Mouse (Mus musculus): ENCODE measurements around the gene Thap4. TPM values are rescaled to one million over a fixed set of nuclear protein-coding genes. Genes with fewer than 3 reads are reported as not detected.

Thap4 gene
- total RNA-seq, 2 experiments from 2014 or later, result 6.1 to 15.0 TPM

- no peak for ATAC-seq (replicated peaks; ENCODE audit: low FRiP score, poor library complexity, severe bottlenecking)
Measured at GRCm38 (mm10) chr1:93656325-93657024, 98.2 kb downstream of the Thap4 start.

GRCm38 (mm10) chr1:93654798-93655197 is 99.9 kb downstream of the Thap4 start:
- ATAC-seq (replicated peaks; ENCODE audit: low FRiP score, poor library complexity, severe bottlenecking), result no peak

- no peak for ATAC-seq (replicated peaks; ENCODE audit: low FRiP score, poor library complexity, severe bottlenecking)
Measured at GRCm38 (mm10) chr1:93654275-93654674, 100.4 kb downstream of the Thap4 start.

Other genes starting within 250 kb of the Thap4 start
- gene Farp2, start 242.8 kb downstream of the Thap4 start, total RNA-seq (2015; ENCODE audit: low replicate concordance), result not detected in 2 replicates
- 0.09 and 0.14 TPM in 2 replicates for gene Farp2, start 242.8 kb downstream of the Thap4 start, total RNA-seq (2017; ENCODE audit: low replicate concordance)
- gene Stk25, start 96.2 kb downstream of the Thap4 start, total RNA-seq (2015; ENCODE audit: low replicate concordance), result 6.0 and 9.8 TPM in 2 replicates
- gene Stk25, start 96.2 kb downstream of the Thap4 start, total RNA-seq (2017; ENCODE audit: low replicate concordance), result 7.9 and 14.8 TPM in 2 replicates
- not detected in 2 replicates for gene Bok, start 69.2 kb downstream of the Thap4 start, total RNA-seq (2015; ENCODE audit: low replicate concordance)
- gene Bok, start 69.2 kb downstream of the Thap4 start, total RNA-seq (2017; ENCODE audit: low replicate concordance), result not detected in 2 replicates
- gene Atg4b, start 3.4 kb downstream of the Thap4 start, total RNA-seq (2015; ENCODE audit: low replicate concordance), result 12.3 and 20.7 TPM in 2 replicates
- gene Atg4b, start 3.4 kb downstream of the Thap4 start, total RNA-seq (2017; ENCODE audit: low replicate concordance), result 20.8 and 21.0 TPM in 2 replicates
- 41.9 and 43.5 TPM in 2 replicates for gene Dtymk, start 47.1 kb upstream of the Thap4 start, total RNA-seq (2015; ENCODE audit: low replicate concordance)
- gene Dtymk, start 47.1 kb upstream of the Thap4 start, total RNA-seq (2017; ENCODE audit: low replicate concordance), result 33.8 and 74.4 TPM in 2 replicates
- gene Ing5, start 49.1 kb upstream of the Thap4 start, total RNA-seq (2015; ENCODE audit: low replicate concordance), result 2.9 and 4.4 TPM in 2 replicates
- gene Ing5, start 49.1 kb upstream of the Thap4 start, total RNA-seq (2017; ENCODE audit: low replicate concordance), result 7.5 and 11.7 TPM in 2 replicates
- gene D2hgdh, start 70.0 kb upstream of the Thap4 start, total RNA-seq (2015; ENCODE audit: low replicate concordance), result 7.9 and 12.5 TPM in 2 replicates
- 11.8 and 13.6 TPM in 2 replicates for gene D2hgdh, start 70.0 kb upstream of the Thap4 start, total RNA-seq (2017; ENCODE audit: low replicate concordance)
- not detected in 2 replicates for gene Gal3st2, start 106.4 kb upstream of the Thap4 start, total RNA-seq (2015; ENCODE audit: low replicate concordance)
- not detected in 2 replicates for gene Gal3st2, start 106.4 kb upstream of the Thap4 start, total RNA-seq (2017; ENCODE audit: low replicate concordance)
- gene Gal3st2b, start 163.4 kb upstream of the Thap4 start, total RNA-seq (2015; ENCODE audit: low replicate concordance), result not detected in 2 replicates
- not detected in 2 replicates for gene Gal3st2b, start 163.4 kb upstream of the Thap4 start, total RNA-seq (2017; ENCODE audit: low replicate concordance)
- gene Gal3st2c, start 235.6 kb upstream of the Thap4 start, total RNA-seq (2015; ENCODE audit: low replicate concordance), result not detected in 2 replicates
- gene Gal3st2c, start 235.6 kb upstream of the Thap4 start, total RNA-seq (2017; ENCODE audit: low replicate concordance), result 0.14 TPM in 1 of 2 replicates, not detected in the other

All from erythroblast, adult 5-6 weeks (primary cell).